Mouse (Mus musculus) kidney, postnatal 14 days (tissue): ENCODE measurements around the gene Chst13.

Experiments
- DNase-seq: peaks from one replicate; pipeline ENCODE4 v3.0.0; 2022; ENCODE audit warnings: mixed read lengths

Chst13 gene

GRCm38 (mm10) chr6:90319475-90320191 lies 5.4 kb downstream of the Chst13 start:
- no peak for DNase-seq

- no peak for DNase-seq
Measured at GRCm38 (mm10) chr6:90319019-90319418, 6.0 kb downstream of the Chst13 start.

- DNase-seq = no peak
Measured at GRCm38 (mm10) chr6:90317510-90318258, 7.3 kb downstream of the Chst13 start.

GRCm38 (mm10) chr6:90315961-90316360 lies 9.0 kb downstream of the Chst13 start:
- no peak for DNase-seq

GRCm38 (mm10) chr6:90308839-90309778 lies 15.9 kb downstream of the Chst13 start:
- DNase-seq = no peak

- no peak for DNase-seq
Measured at GRCm38 (mm10) chr6:90306315-90306975, 18.5 kb downstream of the Chst13 start.

- no peak for DNase-seq
Measured at GRCm38 (mm10) chr6:90300919-90301318, 24.1 kb downstream of the Chst13 start, which contains the start of gene BC048671. TSS of gene BC048671 (plus strand) at chr6:90301219.

- DNase-seq = peak; percentile 32
Measured at GRCm38 (mm10) chr6:90288265-90288664, 36.7 kb downstream of the Chst13 start.
